Mouse (Mus musculus) activated CD4-positive, CD25-positive, alpha-beta regulatory T cell, adult 4 months (primary cell): Measurements from ENCODE around the gene Whrn. TPM values are rescaled to one million over a fixed set of nuclear protein-coding genes. Genes with fewer than 3 reads are reported as not detected.

Source experiments
- ATAC-seq: one replicate; pipeline ENCODE4 v1.8.0; 2017
- polyA plus RNA-seq, 2 experiments: library from polyadenylated mRNA; unstranded; fragments of 100-300 nt; shearing (Covaris generic); gene quantifications; one replicate each; pipeline ENCODE4 v1.2.1; 2017

The Whrn gene
- polyA plus RNA-seq, 2 experiments from 2014 or later: 3.1 to 3.2 TPM

DNA sequence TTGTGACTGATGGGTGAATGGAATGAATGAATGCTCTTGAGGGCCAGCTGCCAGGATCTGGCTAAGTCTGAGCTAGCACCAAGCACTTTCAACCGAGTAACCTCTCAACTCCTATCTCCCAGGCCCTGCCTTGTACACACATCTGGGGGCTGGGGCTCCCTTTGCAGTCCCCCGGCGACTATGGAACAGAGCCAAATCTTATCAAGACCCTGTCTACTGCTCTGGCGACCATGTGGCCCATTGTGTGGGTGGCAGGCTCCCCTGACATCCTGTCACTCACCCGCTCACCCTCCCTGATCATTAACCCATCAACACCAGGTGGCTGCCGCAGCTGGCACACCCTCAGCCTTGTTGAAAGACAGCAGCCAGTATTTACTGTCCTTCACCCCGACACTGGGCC lies 90.7 kb downstream of the Whrn start:
- ATAC-seq: peak; percentile 16

DNA sequence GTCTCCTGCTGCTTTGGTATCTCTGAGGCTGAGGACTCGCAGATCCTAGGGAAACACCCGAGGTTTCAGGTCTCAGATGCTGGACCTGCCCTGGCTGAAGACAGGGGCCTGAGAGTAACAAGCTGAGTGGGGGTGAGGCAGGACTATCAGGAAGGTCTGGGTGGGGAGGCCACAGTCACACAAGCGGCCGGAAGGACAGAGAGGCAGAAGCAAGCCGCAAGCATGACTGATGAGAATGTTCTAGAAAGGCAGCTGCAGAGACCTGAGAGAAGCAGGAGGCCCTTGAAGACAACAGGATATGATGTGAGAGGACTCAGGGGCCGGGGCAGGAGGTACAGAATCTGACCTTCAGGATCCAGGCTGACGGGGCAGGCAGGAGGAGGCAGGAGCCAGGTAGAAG lies 91.6 kb downstream of the Whrn start:
- ATAC-seq: peak; percentile 50

DNA sequence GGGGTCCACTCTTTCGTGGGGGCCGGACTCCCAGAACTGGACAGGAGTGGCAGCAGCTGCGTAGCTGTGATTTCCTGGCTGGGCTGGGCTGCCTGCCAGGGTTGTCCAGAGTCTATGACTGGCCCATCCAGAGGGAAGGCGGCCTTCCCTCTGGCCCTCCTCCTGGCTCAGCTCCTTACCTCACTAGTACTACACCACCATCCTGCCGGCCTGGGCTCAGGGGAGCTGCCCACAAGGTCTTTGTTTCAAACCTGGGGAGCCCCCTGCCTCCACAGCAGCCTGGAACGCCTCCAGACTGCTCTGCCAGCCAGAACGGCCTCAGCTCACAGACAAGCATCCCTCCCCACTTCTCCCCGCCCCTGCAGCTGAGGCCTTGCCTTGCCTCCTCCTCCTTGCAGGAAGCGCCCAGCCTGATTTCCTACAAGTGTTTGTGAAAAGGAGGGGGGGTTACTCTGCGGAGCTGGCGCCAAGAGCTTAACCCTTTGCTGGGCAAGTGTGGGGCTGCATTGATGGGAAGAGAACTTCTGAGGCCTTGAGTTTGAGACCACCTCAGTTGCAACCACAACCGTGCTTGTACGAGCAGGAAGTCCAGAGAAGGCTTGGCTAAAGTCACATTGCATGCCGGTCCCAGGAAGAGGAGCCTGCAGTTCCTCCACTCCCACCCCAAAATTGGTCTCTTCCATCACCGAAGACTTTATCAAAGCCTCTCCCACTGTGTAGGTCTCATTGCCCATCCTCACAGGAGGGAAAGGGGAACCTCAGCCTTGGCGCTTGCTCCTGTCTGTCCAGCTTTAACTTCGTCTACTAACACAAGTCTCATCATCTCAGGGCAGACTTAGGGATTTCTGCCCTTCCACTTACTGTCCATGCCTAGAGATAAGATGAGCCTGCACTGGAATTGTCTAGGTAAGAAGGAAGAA lies 92.5 kb downstream of the Whrn start, which contains the start of gene Akna:
Akna (minus strand) TSS at position 315 of the 920 bp plus-strand sequence.
- ATAC-seq: peak; percentile 32

DNA sequence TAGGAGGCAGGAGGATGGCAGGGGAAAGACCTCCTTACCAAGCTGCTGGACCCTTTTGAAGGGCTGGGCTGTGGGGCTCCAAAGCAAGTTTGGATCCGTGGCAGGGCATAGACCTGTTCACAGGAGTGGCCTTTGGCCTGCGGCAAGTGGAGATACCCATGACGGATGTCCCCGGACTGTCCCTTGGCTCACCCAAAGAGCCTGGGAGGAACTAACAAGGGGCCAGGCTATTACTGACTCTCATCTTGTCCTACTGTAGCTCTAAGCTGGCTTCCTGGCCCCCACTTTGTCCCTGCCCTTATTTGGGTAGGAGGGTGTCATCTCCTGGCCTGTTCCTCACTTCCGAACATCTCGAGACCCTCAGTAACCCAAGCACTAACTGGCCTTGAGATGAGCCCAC lies 93.2 kb downstream of the Whrn start:
- ATAC-seq: no peak

DNA sequence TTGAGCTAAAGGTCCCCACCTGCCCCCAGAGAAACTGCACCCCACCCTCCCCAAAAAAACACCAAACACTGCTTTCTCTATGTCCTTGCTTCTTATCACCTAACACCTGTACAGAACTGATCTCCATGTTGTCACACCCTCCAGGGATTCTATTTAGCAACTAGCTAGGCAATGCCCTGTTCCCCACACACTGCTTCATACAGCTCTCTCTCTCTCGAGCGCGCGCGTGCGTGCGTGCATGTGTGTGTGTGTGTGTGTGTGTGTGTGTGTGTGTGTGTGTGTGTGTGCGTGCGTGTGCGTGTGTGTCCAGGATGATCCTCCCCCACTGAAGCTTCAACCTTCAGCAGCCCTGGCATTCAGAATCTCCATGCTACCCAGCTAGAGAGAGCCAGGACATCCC lies 93.7 kb downstream of the Whrn start:
- no peak for ATAC-seq

DNA sequence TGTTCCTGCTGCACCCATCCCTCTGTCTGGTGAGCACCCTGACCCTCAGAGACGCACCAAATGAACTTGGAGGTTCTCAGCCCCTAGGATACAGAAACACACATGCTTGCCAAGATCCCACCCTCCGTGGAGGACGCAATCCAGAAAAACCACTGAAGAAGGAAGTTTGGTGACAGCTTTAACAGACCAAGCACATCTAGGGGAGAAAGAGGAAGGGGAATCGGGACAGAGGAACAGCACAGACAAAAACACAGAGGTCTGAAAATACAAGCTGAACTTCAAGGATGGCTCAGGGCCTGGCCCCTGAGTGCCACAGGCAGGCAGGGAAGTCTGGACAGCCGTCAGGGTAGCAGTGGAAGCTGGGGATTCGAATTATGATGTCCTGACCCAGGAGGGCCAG lies 94.2 kb downstream of the Whrn start:
- no peak for ATAC-seq

DNA sequence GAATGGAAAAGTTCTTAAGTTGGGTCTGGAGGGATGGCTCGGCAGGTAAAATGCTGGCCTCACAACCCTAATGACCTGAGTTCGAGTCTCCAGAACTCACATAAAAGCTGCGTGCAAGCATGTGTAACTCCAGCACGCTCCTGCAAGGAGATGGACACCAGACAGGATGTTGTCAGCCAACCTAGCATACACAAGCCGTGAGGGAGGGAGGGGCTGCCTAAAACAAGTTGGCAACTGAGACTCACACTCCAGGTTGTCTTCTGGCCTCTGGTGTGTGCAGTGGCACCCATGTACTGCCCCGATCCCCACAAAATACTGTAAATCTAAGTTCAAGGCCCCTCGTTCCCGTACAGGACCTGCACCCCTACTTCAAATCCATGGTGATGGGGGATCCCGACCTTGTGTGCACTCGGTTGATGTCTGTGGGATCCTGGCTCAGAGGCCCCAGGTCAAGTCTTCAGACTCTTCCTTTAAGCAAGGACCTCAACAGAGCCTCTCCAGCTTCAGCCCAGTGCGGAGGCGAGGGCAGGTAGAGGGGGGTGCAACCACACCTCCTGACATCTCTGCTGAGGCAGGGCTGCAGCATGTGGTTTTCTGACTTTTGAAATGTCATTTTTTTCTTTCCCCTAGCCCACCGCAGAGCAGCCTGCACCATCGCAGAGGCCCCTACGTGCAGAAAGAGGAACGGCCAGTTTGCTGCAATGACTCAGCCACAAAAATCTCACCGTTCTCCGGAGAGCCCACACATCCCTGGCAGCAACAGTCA lies 95.1 kb downstream of the Whrn start:
- peak; percentile 11 for ATAC-seq

DNA sequence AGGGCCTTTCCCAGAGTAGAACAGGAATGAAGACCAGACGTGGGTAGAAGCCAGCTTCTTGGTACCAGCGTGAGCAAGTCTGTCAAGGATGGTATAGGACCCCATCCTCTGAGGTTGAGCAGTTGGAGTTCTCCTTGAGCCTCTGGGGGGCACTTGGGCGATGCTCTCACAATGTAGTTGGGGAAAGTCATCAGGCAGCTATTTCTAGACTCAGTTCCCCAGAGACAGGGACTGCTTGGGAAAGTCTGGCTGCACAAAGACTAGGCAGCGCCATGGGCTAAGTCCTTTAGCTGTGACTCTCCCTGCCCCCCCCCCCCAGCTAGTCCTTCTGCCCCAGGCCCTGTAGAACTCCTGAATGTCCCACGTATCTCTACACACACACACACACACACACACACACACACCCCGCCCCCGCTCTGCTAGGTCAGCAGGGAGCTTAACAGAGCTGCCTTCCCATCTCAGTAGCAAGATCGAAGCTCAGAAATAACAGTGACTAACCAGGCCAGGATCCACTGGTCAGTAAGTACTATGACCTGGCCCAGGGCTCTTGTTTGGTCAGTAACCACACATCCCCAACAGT lies 96.0 kb downstream of the Whrn start:
- ATAC-seq: no peak

DNA sequence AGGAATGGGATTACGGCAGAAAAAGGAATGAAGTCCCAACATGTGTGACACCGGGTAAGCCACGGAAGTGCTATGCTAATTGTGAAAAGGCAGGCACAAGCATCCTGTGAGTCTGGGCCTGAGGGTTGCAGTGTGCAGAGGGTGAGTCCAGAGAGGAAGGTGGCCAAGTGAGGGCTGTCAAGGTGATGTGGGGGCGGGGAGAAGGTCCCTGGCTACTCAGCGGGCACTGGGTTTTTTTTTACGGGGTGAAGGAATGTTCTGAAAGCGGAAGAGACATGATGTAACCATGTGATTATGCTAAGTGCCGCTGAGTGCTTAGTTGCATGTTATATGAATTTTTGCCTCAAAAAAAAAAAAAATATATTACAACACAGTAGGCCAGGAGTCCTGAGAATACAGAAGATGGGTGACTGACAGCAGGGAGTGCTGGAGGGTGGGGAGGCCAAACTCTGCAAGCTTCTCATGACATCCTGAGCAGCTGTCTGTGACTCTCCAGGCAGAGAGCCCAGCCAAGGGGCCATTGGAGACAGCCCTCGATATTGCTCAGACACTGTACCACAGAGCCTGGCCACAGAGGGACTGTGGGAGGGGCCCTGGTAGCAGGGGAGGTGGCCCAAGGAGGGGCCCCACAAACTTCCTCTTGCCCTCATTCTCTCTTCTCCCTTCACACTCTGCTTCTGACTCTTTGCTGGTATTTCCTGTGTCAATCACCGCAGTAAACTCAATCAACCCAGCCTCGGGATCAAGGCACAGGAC lies 96.8 kb downstream of the Whrn start:
- ATAC-seq: peak; percentile 62

DNA sequence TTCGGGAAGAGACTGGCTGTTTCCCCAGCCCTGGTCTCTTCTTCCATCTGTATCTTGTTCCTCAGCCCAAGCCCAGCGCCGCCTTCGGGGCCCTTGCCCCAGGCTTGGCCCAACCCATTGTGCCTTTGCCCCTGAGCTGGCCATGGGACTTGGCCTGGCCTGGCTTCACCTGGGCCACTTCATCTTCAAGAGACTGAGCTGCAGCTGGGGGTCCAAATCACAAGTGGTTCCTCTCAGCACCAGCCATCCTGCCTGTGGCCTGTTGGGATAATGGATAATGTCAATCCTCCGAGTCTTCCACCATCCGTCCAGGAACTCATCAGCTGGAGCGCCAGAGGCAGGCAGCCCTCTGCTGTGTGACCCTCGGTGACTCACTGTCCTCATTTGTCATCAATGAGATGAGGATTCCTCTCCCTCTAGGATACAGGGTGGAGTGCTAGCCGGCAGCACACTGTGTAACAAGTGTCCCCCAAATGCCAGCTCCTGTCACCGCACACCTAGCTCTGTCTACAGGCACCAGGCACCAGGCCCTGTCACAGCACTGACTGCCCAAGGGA lies 97.7 kb downstream of the Whrn start:
- ATAC-seq: no peak

DNA sequence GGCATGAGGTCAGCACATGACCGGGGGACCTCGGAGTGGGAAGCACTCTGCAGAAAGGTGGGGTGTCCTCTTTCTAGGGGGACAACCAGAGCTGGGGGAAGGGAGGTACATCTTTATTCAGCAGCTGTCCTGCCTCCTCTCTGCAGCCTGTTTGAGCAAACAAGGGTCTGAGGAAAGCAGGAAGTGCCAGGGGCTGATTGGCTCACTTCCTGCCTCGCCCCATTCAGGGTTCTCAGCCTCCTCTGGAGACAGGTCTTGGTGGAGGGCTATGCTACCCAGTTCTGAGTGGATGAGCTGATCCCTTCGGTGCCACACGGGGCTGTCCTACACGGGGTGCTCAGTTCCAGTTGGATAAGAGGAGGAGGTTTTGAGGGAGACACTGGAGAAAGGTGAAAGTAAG lies 104.5 kb downstream of the Whrn start:
- ATAC-seq: peak; percentile 76

DNA sequence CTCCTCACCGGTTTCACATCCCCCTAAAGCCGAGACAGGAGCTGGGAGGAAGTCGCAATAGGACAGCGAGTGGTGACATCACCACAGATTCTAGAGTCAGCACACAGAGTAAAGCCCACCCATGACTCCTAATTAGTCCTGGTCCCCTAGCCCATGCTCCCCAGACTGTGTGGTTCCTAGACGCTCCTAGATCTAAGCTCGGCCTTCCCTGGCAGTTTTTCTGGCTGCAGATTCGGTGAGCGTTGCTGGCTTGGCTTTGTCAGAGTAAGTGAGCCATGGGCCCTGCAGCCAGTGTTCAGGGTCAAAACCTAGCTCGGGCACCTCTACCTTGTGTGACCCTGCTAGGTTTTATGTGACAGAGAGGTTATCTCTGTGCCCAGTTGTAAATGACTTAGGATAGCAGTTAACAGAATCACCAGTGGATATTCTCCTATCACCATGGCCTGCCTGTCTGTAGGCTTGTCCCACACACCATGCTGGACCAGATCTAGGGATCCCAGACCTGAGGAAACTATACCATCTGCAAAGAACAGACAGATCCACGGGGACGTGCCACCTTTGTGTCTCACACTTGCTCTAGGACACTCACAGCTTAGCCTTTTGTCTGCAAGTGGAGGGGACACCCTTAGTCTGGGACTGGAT lies 105.8 kb downstream of the Whrn start:
- ATAC-seq: no peak

DNA sequence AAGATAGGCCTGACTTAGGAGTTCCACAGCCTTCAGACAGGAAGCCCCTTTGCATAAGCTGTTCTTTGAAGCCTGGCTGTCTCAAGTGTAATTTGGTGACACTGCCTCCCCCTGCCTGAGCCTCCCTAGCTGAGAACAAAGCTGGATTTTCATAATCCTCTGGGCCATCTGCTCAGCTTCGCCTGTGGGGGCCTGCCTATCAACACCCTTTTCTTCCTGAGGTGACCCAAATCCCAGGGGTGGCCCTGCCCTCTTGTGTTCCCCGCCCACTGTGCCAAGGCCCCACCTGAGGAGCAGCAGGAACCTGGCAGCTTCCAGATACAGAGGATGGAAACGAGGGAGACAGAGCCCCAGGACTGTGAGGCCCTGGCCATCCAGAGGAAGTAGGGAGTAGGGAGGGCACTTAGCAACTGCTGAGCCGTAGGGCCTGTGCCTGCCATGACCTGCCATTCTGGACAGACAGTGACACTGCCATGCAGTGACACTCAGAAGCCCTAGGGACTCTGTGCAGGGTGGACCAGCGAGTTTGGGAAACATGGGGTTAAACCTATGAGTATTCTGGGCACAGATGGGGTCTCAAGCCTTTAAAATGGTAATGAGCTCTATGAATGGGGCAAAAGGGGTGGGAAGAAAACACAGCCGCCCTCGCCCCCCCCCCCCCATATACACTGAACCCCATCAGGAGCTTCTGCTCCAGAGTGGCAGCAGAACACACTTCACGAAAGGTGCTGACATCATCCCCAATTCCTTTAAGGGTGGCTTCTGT lies 106.5 kb downstream of the Whrn start:
- ATAC-seq: peak; percentile 36

DNA sequence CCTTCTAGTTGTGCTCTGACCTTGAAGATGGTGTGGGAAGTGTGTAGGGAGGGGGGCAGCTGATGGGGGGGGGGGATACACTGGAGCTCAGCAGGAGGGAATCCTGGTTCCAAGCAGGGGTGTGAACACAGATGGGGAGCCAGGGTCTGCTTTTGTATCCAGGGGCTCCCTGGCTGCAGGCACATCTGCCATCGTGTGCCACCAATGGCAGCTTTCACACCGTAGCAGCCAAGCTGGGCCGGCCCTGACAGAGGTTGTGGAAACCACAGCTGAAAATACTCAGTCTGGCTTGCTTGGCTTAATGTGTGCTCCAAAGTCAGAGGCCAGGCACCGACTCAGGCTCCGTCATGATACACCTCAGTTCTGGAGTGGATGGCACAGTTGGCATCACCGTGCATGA lies 107.8 kb downstream of the Whrn start:
- no peak for ATAC-seq

DNA sequence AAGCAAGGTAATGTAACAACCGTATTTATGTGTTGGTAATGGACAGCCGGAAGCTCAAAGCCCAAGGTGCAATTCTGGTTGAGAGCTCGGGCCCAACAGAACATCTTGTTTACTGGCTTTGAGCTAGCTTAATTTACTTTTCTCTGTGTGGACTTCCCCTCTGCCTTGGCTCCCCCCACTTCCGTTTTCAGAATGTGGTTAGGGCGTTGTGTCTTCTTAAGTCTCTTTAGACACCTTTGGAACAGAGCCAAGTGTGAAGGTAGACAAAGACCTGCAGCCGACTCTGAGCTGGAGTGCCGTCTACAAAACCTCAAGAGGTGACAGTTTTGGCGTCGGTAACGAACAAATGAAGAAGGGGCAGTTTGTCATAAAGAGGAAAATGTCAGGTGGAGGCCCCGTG lies 110.0 kb downstream of the Whrn start:
- peak; percentile 79 for ATAC-seq

DNA sequence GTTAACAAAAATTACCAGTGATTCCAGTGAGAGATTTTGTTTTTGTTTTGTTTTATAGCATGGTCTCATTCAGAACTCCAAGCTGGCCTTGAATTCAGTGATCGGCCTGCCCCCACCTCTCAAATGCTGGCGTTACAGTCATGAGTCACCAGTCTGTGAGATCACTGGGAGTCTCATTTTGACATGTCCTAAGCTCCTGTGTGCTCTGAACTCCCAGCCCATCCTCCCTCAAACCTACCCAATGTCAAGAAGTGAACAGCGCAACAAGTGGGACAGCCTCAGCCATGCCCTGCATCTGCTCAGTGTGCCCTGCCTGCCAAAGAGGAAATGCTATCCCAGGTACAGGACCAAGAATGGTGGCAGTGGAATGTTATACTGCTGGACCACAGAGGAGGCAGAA lies 110.5 kb downstream of the Whrn start:
- ATAC-seq: no peak

DNA sequence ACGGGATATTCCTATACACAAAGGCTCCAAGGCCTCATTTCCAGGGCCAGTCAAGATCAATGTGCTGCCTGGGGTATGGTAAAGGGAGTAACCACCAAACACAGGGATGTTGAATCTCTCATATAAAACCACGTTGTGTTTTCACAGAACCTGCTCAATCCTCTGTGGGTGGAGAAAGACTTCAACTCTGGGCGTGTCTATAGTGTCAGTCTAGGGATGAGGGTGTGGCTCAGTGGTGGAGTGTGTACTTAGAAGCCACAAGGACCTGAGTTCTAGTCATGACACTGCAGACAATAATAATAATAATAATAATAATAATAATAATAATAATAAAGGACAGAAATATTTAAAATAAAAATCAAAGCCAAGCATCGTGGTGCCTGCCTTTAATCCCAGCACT lies 111.5 kb downstream of the Whrn start:
- no peak for ATAC-seq

DNA sequence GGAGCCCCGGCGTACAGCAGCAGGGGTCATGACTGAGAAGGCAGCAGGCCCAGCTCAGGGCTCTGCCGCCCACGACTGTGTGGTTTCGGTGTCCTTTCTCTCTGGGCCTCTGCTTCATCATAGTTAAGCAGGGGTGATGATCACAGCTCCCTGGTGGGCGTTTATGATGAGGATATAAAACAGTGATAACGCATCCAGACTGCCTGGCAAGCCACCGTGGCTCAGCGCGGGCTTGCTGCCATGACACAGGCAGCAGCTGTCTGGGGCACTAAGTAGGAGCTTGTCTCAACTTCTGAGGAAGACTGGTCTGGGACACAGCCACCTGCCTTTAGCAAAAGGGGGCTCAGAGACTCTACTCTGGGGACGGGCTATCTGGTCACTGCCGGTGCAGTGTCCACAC lies 112.3 kb downstream of the Whrn start:
- ATAC-seq: no peak

DNA sequence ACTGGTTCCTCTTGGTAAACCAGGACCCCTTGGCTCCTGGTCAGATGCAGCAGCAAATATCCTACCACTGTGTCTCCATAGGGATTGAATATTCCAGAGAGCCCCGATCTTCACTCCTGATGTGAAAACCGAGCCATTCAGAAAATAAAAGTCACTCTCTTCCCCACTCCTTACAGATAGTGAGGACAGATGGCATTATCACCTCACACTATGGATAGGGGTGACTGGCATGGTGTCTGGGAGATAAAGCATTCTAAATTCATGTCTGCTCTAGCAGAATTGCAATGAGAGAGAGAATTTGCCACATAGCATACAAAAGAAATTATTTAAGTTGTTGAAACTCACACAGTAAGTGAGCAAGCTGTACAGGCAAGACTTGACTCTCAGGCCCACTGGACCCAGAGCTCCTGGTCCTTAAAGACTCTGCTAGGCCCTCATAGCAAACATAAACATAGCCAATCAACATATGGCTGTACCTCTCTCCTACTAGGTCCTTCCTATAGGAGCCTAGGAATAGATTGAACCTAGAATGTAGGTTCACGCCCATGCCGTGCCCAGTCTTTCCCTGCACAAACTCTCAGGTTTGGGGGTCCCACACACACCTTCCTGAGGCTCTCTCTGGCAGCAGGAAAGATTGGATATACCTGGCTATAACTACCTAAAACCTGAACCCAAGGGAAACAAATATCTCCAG lies 113.0 kb downstream of the Whrn start:
- ATAC-seq: no peak

DNA sequence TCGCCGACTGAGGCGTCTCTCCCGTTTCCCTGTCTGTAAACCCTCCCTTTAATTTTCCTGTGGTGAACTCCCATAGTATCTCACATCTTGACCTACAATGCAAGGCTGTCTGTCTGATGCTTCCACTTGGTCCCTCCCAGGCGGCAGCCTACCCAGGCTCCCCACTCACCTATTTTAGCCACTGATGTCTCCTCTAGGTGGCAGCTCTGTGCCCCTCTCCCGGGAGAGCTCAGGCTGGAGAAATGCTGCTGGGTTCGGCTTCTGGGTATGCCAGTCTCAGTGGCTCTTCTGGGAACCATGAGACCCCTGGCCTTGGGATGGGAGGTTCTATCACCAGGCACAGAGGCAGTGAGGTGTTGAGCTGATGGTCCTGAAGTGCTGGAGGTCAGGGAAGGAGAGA lies 118.3 kb downstream of the Whrn start:
- ATAC-seq: no peak
